Mouse (Mus musculus): ENCODE results near the gene Nfkbid.

DNA sequence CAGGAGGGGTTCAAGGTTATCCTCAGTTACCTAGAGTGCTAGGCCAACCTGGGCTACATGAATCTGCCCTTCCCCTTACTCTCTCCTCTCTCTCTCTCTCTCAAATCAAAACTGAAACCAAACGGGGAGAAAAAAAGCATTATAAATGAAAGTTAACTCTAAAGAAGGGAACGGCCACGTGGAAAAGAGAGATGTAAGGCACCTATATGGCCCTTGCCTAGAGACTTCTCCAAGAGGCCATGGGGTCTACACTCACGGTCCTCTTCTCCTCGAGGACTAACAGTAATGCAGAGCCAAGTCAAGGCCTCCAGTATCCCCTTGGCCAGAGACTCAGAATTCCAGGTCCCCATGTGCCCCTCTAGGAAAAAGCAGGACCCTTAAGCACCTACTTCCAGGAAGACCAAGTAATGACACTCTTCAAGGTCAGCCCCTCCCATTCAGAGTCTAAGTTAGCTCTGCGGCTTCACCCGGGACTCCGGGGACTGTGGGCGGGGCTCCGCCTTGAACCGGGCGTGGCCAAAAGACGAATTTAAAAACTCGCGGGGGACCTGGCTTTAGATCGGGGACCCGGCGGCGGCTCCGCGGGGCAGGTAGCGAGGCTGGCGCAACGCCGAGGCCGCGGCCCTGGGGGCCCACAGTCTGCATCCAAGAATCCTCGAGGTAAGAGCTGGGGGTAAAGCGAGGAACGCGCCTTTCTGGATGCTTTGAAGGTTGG, at the start of gene Nfkbid:
- TF ChIP-seq POLR2A (IDR thresholded peaks at IDR 0.05; ENCODE audit: low read depth, low read length) (no peak), CTCF (conservative IDR thresholded peaks at IDR 0.05; ENCODE audit: insufficient read depth, insufficient read length, low read depth, low read length) (no peak)
